Mouse (Mus musculus): ENCODE data around the gene Birc6. TPM values are rescaled to one million over a fixed set of nuclear protein-coding genes. Genes with fewer than 3 reads are reported as not detected.

The Birc6 gene
- total RNA-seq, 2 experiments from 2014 or later: 115 to 124 TPM

DNA sequence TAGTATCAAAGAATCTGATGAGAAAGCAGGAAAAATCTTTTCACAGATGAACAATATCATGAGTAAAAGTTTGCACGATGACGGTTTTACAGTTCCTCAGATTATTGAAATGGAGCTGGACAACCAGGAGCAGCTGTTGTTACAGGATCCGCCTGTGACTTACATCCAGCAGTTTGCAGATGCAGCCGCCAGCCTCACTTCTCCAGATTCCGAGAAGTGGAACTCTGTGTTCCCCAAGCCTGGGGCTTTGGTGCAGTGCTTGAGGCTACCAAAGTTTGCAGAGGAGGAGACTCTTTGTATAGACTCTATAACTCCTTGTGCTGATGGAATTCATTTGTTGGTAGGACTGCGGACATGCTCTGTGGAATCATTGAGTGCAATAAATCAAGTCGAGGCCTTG lies 51.5 kb downstream of the Birc6 start:
- H3K27ac ChIP-seq: no peak overlapping the region
- DNase-seq (ENCODE audit: low spot score in 2 of 2): no peak
- no peak for TF ChIP-seq CTCF (conservative IDR thresholded peaks at IDR 0.05)
- no peak overlapping the region for H3K4me3 ChIP-seq

DNA sequence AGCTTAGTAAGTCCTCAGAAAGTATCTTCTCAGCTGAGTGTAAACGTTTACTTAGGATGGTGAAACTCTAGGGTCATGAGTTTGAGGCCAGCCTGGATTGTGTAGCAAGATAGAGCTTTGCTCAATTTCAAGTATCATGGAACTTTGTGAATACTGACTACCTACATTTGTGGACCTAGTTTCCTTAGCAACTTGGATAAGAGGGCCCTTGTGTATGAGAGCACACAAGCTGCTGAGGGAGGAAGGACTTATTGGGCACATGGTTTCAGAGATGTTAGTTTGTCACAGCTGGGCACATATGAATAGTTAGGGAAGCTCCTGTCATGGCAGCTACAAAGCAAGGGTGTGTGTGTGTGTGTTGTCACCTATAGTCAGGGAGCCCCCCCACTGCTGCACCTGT lies 52.6 kb downstream of the Birc6 start:
- H3K27ac ChIP-seq: no peak overlapping the region
- no peak for TF ChIP-seq CTCF (conservative IDR thresholded peaks at IDR 0.05)
- no peak overlapping the region for H3K4me3 ChIP-seq
- DNase-seq (ENCODE audit: low spot score in 2 of 2): no peak

DNA sequence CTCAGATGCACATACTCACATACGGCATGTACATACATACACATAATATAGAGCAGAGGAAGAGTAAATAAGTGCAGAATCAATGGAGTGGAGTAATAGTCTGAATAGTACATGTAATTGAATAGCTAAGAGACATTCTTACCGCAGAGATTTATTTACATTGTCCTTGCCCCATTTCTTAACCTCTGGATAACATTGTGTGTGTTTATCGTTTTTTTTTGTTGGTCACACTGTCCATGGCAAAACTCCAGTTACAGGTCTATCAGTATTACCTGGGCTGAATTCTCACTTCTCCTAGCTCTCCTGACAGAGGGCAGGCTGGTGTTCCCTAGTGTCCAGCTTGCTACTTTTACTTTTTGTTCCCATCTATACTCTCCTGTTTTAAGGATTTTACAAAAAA lies 58.7 kb downstream of the Birc6 start:
- Histone ChIP-seq H3K27ac (no peak overlapping the region), H3K4me3 (no peak overlapping the region)
- no peak for DNase-seq (ENCODE audit: low spot score in 2 of 2)
- no peak for TF ChIP-seq CTCF (conservative IDR thresholded peaks at IDR 0.05)

DNA sequence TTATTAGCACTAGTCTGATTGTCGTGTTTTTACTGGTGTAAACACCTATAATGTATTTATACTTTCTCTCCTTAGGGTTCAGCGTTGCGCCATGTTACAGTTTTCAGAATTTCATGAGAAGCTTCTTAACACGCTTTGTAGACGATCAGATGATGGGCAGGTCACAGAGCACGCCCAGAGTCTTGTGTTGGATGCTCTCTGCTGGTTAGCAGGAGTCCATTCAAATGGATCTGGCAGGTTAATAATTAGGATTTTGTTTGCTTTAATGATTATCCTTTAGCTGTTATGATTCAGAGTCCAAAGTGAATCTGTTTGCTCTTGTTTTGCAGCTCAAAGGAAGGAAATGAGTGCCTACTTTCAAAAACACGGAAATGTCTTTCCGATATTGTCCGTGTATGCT lies 70.8 kb downstream of the Birc6 start:
- Histone ChIP-seq H3K27ac (no peak overlapping the region), H3K4me3 (no peak overlapping the region)
- no peak for DNase-seq (ENCODE audit: low spot score in 2 of 2)
- no peak for TF ChIP-seq CTCF (conservative IDR thresholded peaks at IDR 0.05)

DNA sequence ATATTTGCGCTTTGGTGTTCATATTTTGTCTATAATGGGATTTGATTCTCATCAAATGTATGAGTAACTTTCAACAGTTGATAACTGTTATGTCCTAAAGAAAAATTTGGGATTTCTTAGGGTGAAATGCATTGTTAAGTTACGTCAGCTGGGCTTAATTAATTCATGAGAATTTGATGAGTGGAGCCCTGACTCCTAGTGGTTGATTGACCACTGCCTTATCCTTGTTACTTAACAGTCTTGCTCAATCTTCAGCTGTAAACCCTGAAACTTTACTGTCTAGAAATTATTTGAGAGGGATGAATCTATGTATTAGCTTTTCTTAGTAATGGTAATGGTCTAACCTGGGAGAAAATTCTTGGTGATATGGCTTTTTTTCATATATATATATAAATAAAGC lies 71.3 kb downstream of the Birc6 start:
- no peak for DNase-seq (ENCODE audit: low spot score in 2 of 2)
- no peak for TF ChIP-seq CTCF (conservative IDR thresholded peaks at IDR 0.05)
- H3K4me3 ChIP-seq: no peak overlapping the region
- no peak overlapping the region for H3K27ac ChIP-seq

DNA sequence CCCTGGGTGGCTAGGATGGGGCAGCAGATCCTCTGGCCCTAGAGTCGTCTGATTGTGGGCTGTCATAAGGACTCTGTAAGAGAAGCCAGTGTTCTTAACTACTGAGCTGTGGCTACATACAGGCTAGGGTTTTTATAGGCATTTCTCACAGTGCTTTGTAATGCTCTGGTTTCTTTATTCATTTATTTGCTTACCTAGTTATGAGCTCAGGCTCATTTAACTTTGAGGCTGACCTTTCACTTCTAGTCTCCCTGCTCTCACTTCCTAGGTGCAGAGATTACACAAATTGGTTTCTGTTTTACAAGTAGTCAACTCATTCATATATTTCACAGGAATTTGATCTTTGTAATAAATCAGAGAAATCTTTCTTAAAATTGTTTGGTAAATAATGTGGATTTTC lies 73.1 kb downstream of the Birc6 start:
- Histone ChIP-seq H3K27ac (no peak overlapping the region), H3K4me3 (no peak overlapping the region)
- DNase-seq (ENCODE audit: low spot score in 2 of 2): no peak
- TF ChIP-seq CTCF (conservative IDR thresholded peaks at IDR 0.05): no peak

DNA sequence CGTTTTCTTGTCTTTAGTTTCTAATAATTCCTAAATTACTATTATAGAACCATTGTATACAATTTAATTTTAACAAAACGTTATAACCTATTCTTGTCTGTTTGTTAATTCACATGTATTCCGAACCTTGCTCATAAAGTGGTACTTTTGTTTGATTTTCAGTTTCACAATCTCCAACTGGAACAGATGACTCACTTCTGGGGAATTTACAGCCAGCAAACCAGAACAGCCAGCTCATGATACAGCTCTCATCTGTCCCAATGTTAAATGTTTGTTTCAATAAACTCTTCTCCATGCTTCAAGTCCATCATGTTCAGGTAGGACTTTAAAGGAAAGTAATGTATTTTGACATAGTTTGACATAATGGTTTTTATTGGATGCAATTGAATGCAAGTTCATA lies 102.7 kb downstream of the Birc6 start:
- DNase-seq (ENCODE audit: low spot score in 2 of 2): no peak
- H3K27ac ChIP-seq: no peak overlapping the region
- H3K4me3 ChIP-seq: no peak overlapping the region
- TF ChIP-seq CTCF (conservative IDR thresholded peaks at IDR 0.05): no peak

DNA sequence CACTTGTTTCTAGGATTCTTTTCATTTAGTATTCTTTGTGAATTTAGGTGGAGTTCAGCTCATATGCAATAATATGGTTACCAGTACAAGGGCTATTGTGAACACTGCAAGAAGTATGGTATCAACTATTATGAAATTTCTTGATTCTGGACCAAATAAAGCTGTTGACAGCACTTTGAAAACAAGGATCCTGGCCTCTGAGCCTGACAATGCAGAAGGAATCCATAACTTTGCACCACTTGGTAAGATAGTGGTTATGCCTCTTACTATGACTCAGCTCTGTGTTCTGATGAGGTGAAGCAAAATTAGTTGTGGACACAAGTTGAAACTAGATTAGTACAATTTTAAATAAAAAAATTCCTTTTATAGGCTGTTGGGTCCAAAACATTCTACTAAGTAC lies 114.3 kb downstream of the Birc6 start:
- Histone ChIP-seq H3K4me3 (no peak overlapping the region), H3K27ac (no peak overlapping the region)
- no peak for DNase-seq (ENCODE audit: low spot score in 2 of 2)
- TF ChIP-seq CTCF (conservative IDR thresholded peaks at IDR 0.05): no peak

DNA sequence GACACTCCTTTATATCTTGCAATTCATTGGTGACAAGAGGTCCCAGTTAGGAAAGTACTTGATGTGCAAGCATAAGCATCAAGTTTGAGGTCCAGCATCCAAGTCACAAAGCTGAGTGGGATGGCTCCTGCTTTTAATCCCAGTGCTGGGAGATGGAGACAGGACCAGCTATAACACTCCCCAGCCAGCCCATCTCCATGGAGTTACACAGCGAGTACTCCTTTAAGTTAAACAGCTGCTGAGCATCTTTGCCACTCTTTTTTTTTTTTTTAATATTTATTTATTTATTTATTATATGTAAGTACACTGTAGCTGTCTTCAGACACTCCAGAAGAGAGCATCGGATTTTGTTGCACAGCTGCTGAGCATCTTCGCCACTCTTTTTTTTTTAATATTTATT lies 130.3 kb downstream of the Birc6 start:
- no peak for DNase-seq (ENCODE audit: low spot score in 2 of 2)

DNA sequence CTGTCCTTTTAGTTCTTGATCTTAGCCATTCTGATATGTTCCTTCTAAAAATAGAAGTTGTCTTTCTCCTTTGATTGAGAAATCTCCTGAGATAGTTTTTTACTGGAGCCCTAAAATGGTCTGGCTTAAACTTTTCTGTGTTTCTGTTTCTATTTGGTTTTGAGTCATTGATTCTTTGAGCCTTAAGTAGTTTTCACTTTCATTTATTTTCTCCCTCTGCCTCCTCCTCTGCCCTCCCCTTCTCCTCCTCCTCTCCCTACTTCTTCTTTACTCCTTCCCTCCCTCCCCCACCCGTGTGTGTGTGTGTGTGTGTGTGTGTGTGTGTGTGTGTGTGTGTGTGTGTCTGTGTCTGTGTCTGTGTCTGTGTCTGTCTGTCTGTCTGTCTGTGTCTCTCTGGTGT lies 139.9 kb downstream of the Birc6 start:
- Histone ChIP-seq H3K4me3 (no peak overlapping the region), H3K27ac (no peak overlapping the region)
- DNase-seq (ENCODE audit: low spot score in 2 of 2): no peak
- no peak for TF ChIP-seq CTCF (conservative IDR thresholded peaks at IDR 0.05)

More for the DNA sequence above, 130.3 kb downstream of the Birc6 start:
- Histone ChIP-seq H3K4me3 (no peak overlapping the region), H3K27ac (no peak overlapping the region)
- no peak for TF ChIP-seq CTCF (conservative IDR thresholded peaks at IDR 0.05)

DNA sequence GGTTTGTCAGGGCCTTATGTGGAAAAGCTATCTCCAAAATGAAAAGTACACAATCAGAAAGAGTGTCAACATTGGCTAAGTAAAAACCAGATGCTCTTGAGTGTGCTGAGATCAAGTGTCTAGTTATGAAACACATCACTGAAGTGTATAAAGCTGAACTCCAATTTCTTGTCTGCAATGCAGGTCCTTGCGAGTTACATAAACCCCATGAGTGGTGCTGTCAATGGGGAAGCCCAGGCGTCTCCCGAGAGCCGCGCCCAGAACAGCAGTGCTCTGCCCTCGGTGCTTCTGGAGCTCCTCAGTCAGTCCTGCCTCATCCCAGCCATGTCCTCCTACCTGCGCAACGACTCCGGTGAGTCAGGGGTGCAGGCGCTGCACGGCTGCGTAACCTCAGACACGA lies 141.9 kb downstream of the Birc6 start:
- DNase-seq (ENCODE audit: low spot score in 2 of 2): no peak
- Histone ChIP-seq H3K27ac (no peak overlapping the region), H3K4me3 (no peak overlapping the region)
- TF ChIP-seq CTCF (conservative IDR thresholded peaks at IDR 0.05): no peak

DNA sequence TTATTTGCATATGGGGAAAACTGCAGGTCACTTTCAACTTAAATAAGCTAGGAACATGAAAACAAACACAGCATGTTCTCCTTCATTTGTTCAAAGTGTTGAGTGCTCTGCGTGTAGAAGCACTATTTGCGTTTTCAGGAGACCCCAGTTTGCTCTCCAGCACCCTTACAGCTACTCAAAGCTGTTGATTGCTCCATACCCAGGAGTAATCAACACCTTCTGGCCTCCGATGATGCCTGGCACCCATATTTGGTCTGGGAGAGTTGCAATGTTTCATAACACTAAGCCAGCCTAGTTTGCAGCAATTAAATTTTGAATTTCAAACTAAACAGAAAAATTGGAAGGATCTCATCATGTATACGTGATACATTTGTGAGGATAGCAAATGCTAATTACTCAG lies 144.4 kb downstream of the Birc6 start:
- DNase-seq (ENCODE audit: low spot score in 2 of 2): no peak
- no peak for TF ChIP-seq CTCF (conservative IDR thresholded peaks at IDR 0.05)

DNA sequence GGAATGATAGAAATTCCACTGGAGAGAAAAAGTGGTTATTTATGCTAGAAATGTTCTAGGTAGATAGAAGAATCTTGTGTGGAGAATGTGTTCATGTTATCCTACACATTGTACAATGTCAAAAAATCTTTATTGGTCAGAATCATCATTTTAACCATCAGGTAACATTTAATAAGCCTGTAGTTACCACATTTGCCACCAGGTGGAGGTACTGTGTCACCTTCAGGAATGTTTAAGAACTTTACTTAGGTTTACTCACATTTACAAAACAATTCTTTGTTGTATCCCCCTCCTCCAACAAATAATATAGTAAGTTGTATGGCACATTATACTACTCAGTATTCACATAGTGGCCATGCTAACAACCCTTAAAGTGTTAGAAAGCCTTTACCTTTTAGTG lies 145.2 kb downstream of the Birc6 start:
- DNase-seq (ENCODE audit: low spot score in 2 of 2): peak; percentile 24 to 45
- H3K27ac ChIP-seq: no peak overlapping the region
- peak; percentile 88 for TF ChIP-seq CTCF (conservative IDR thresholded peaks at IDR 0.05)
- no peak overlapping the region for H3K4me3 ChIP-seq

More for the DNA sequence above, 144.4 kb downstream of the Birc6 start:
- H3K27ac ChIP-seq: no peak overlapping the region
- no peak overlapping the region for H3K4me3 ChIP-seq

DNA sequence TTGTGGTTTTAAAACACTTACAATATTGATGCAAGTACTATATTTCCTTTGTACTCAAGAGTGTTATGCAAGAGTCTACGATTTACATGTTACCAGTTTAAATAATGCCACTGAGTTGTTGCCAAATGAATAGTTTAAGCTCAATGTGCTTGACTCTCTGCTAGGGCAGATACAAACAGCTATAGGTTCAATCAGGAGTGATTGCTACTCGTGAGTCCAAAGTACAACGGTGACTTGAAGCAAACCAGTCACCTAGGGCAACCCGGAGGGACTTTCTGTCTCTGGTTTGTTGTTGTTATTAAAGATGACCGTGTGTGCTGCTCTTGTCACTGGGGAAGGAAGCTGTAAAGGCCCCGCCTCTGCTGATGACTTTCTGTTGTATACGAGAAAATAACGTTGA lies 150.0 kb downstream of the Birc6 start:
- no peak for TF ChIP-seq CTCF (conservative IDR thresholded peaks at IDR 0.05)
- no peak for DNase-seq (ENCODE audit: low spot score in 2 of 2)
- H3K27ac ChIP-seq: no peak overlapping the region
- H3K4me3 ChIP-seq: no peak overlapping the region

DNA sequence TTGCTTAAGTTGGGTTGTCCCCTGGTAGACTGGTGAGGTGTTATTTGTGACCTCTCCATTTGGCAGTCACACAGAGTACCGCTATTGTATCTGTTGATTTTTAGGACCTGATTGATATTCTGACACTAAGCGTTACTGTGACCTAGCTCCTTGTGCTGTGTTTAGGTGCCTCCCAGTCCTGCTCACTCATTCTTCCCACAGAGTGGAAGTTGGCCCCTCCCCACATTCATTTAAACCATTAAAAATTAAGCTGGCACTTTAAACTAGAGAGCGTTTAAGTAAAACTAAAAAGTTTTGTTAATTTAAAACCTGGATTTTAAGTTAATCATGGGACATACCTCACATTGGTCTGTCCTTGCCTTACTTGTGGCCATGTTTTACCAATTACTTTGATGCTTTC lies 156.8 kb downstream of the Birc6 start:
- no peak for TF ChIP-seq CTCF (conservative IDR thresholded peaks at IDR 0.05)
- no peak for DNase-seq (ENCODE audit: low spot score in 2 of 2)
- Histone ChIP-seq H3K4me3 (no peak overlapping the region), H3K27ac (no peak overlapping the region)

Data from layer of hippocampus, adult 2 months (tissue).